Mouse (Mus musculus): Measurements from ENCODE around the gene 1700057G04Rik. TPM values are rescaled to one million over a fixed set of nuclear protein-coding genes. Genes with fewer than 3 reads are reported as not detected.

The 1700057G04Rik gene
- not detected in 2 replicates for polyA plus RNA-seq (2014; fragmentation: Nextera tagmentation; extraction: Ambion mirVana)

GRCm38 (mm10) chr9:92309077-92309476 is at the start of gene 1700057G04Rik:
1700057G04Rik (plus strand) TSS chr9:92309377.
- no peak within 1 kb of the TSS for H3K4me2 ChIP-seq (replicated peaks; ENCODE audit: low read depth, low read length)
- no peak within 1 kb of the TSS for H3K9ac ChIP-seq (ENCODE audit: low read depth, low read length)
- no peak within 1 kb of the TSS for H3K27ac ChIP-seq (ENCODE audit: low read depth, low read length)
- DNase-seq (ENCODE audit: low spot score): no peak
- 97% methylated on average over 1 of the region's 1 CpGs for WGBS
- no peaks in the 10 kb centered on the region for H3K9me3 ChIP-seq (ENCODE audit: control insufficient read depth, low read length)
- H3K4me1 ChIP-seq (replicated peaks; ENCODE audit: control insufficient read depth, insufficient read depth, low read length): no peaks in the 10 kb centered on the region
- H3K36me3 ChIP-seq (ENCODE audit: control insufficient read depth, insufficient read depth, low read length): no peaks in the 10 kb centered on the region
- no peaks in the 10 kb centered on the region for H3K27me3 ChIP-seq (ENCODE audit: control insufficient read depth, insufficient read depth, low read length)
- no peak for ATAC-seq (ENCODE audit: low FRiP score)
- no peak within 1 kb of the TSS for H3K4me3 ChIP-seq (ENCODE audit: low read depth, low read length)

GRCm38 (mm10) chr9:92260481-92261159 is 48.6 kb upstream of the 1700057G04Rik start:
- H3K4me1 ChIP-seq (replicated peaks; ENCODE audit: control insufficient read depth, insufficient read depth, low read length): no peaks in the 10 kb centered on the region
- H3K9me3 ChIP-seq (ENCODE audit: control insufficient read depth, low read length): no peaks in the 10 kb centered on the region
- DNase-seq (ENCODE audit: low spot score) (no peak), ATAC-seq (ENCODE audit: low FRiP score) (no peak)
- H3K4me2 ChIP-seq (replicated peaks; ENCODE audit: low read depth, low read length): no peak overlapping the region
- no peak overlapping the region for H3K9ac ChIP-seq (ENCODE audit: low read depth, low read length)
- H3K36me3 ChIP-seq (ENCODE audit: control insufficient read depth, insufficient read depth, low read length): no peaks in the 10 kb centered on the region
- 84% methylated on average over 7 of the region's 7 CpGs for WGBS
- H3K27me3 ChIP-seq (ENCODE audit: control insufficient read depth, insufficient read depth, low read length): no peaks in the 10 kb centered on the region
- H3K4me3 ChIP-seq (ENCODE audit: low read depth, low read length): no peak overlapping the region
- no peak overlapping the region for H3K27ac ChIP-seq (ENCODE audit: low read depth, low read length)

- no peak overlapping the region for H3K27ac ChIP-seq (ENCODE audit: low read depth, low read length)
- DNase-seq (ENCODE audit: low spot score) (no peak), ATAC-seq (ENCODE audit: low FRiP score) (no peak)
- no peaks in the 10 kb centered on the region for H3K27me3 ChIP-seq (ENCODE audit: control insufficient read depth, insufficient read depth, low read length)
- H3K4me3 ChIP-seq (ENCODE audit: low read depth, low read length): no peak overlapping the region
- no peaks in the 10 kb centered on the region for H3K4me1 ChIP-seq (replicated peaks; ENCODE audit: control insufficient read depth, insufficient read depth, low read length)
- no peaks in the 10 kb centered on the region for H3K36me3 ChIP-seq (ENCODE audit: control insufficient read depth, insufficient read depth, low read length)
- 84% methylated on average over 4 of the region's 4 CpGs for WGBS
- no peaks in the 10 kb centered on the region for H3K9me3 ChIP-seq (ENCODE audit: control insufficient read depth, low read length)
- H3K4me2 ChIP-seq (replicated peaks; ENCODE audit: low read depth, low read length): no peak overlapping the region
- H3K9ac ChIP-seq (ENCODE audit: low read depth, low read length): no peak overlapping the region
Measured at GRCm38 (mm10) chr9:92265719-92266118, 43.5 kb upstream of the 1700057G04Rik start.

GRCm38 (mm10) chr9:92266558-92267171 is 42.5 kb upstream of the 1700057G04Rik start:
- Histone ChIP-seq H3K4me2 (replicated peaks; ENCODE audit: low read depth, low read length) (no peak overlapping the region), H3K4me1 (replicated peaks; ENCODE audit: control insufficient read depth, insufficient read depth, low read length) (no peaks in the 10 kb centered on the region), H3K4me3 (ENCODE audit: low read depth, low read length) (no peak overlapping the region), H3K9me3 (ENCODE audit: control insufficient read depth, low read length) (no peaks in the 10 kb centered on the region), H3K9ac (ENCODE audit: low read depth, low read length) (no peak overlapping the region), H3K27ac (ENCODE audit: low read depth, low read length) (no peak overlapping the region), H3K27me3 (ENCODE audit: control insufficient read depth, insufficient read depth, low read length) (no peaks in the 10 kb centered on the region), H3K36me3 (ENCODE audit: control insufficient read depth, insufficient read depth, low read length) (no peaks in the 10 kb centered on the region)
- ATAC-seq (ENCODE audit: low FRiP score): no peak
- DNase-seq (ENCODE audit: low spot score): no peak
- 73% methylated on average over 8 of the region's 8 CpGs for WGBS

GRCm38 (mm10) chr9:92267732-92268131 is 41.4 kb upstream of the 1700057G04Rik start:
- 90% methylated on average over 1 of the region's 1 CpGs for WGBS
- Histone ChIP-seq H3K27me3 (ENCODE audit: control insufficient read depth, insufficient read depth, low read length) (no peaks in the 10 kb centered on the region), H3K4me2 (replicated peaks; ENCODE audit: low read depth, low read length) (no peak overlapping the region), H3K9me3 (ENCODE audit: control insufficient read depth, low read length) (no peaks in the 10 kb centered on the region), H3K4me1 (replicated peaks; ENCODE audit: control insufficient read depth, insufficient read depth, low read length) (no peaks in the 10 kb centered on the region), H3K9ac (ENCODE audit: low read depth, low read length) (no peak overlapping the region), H3K27ac (ENCODE audit: low read depth, low read length) (no peak overlapping the region), H3K4me3 (ENCODE audit: low read depth, low read length) (no peak overlapping the region), H3K36me3 (ENCODE audit: control insufficient read depth, insufficient read depth, low read length) (no peaks in the 10 kb centered on the region)
- DNase-seq (ENCODE audit: low spot score): no peak
- ATAC-seq (ENCODE audit: low FRiP score): no peak; the same call in 1 of the 2 replicates

GRCm38 (mm10) chr9:92269829-92270404 is 39.3 kb upstream of the 1700057G04Rik start:
- Histone ChIP-seq H3K36me3 (ENCODE audit: control insufficient read depth, insufficient read depth, low read length) (no peaks in the 10 kb centered on the region), H3K4me1 (replicated peaks; ENCODE audit: control insufficient read depth, insufficient read depth, low read length) (no peaks in the 10 kb centered on the region), H3K4me2 (replicated peaks; ENCODE audit: low read depth, low read length) (no peak overlapping the region), H3K9ac (ENCODE audit: low read depth, low read length) (no peak overlapping the region), H3K4me3 (ENCODE audit: low read depth, low read length) (no peak overlapping the region), H3K27ac (ENCODE audit: low read depth, low read length) (no peak overlapping the region), H3K9me3 (ENCODE audit: control insufficient read depth, low read length) (no peaks in the 10 kb centered on the region), H3K27me3 (ENCODE audit: control insufficient read depth, insufficient read depth, low read length) (no peaks in the 10 kb centered on the region)
- ATAC-seq (ENCODE audit: low FRiP score) (no peak), DNase-seq (ENCODE audit: low spot score) (no peak)
- WGBS: over 99% methylated on average over 5 of the region's 5 CpGs

GRCm38 (mm10) chr9:92270927-92271326 is 38.2 kb upstream of the 1700057G04Rik start:
- 52% methylated on average over 4 of the region's 4 CpGs for WGBS
- H3K9me3 ChIP-seq (ENCODE audit: control insufficient read depth, low read length): no peaks in the 10 kb centered on the region
- H3K36me3 ChIP-seq (ENCODE audit: control insufficient read depth, insufficient read depth, low read length): no peaks in the 10 kb centered on the region
- H3K9ac ChIP-seq (ENCODE audit: low read depth, low read length): no peak overlapping the region
- no peaks in the 10 kb centered on the region for H3K4me1 ChIP-seq (replicated peaks; ENCODE audit: control insufficient read depth, insufficient read depth, low read length)
- H3K4me3 ChIP-seq (ENCODE audit: low read depth, low read length): no peak overlapping the region
- no peak overlapping the region for H3K4me2 ChIP-seq (replicated peaks; ENCODE audit: low read depth, low read length)
- no peak for ATAC-seq (ENCODE audit: low FRiP score)
- no peaks in the 10 kb centered on the region for H3K27me3 ChIP-seq (ENCODE audit: control insufficient read depth, insufficient read depth, low read length)
- no peak overlapping the region for H3K27ac ChIP-seq (ENCODE audit: low read depth, low read length)
- DNase-seq (ENCODE audit: low spot score): no peak

- Histone ChIP-seq H3K4me3 (ENCODE audit: low read depth, low read length) (no peak overlapping the region), H3K4me1 (replicated peaks; ENCODE audit: control insufficient read depth, insufficient read depth, low read length) (no peaks in the 10 kb centered on the region)
Measured at GRCm38 (mm10) chr9:92272650-92273049, 36.5 kb upstream of the 1700057G04Rik start.

GRCm38 (mm10) chr9:92273271-92273670 is 35.9 kb upstream of the 1700057G04Rik start:
- H3K4me2 ChIP-seq (replicated peaks; ENCODE audit: low read depth, low read length): no peak overlapping the region
- no peak overlapping the region for H3K27ac ChIP-seq (ENCODE audit: low read depth, low read length)
- H3K4me3 ChIP-seq (ENCODE audit: low read depth, low read length): no peak overlapping the region
- 86% methylated on average over 2 of the region's 2 CpGs for WGBS
- no peaks in the 10 kb centered on the region for H3K9me3 ChIP-seq (ENCODE audit: control insufficient read depth, low read length)
- no peak for ATAC-seq (ENCODE audit: low FRiP score)
- H3K36me3 ChIP-seq (ENCODE audit: control insufficient read depth, insufficient read depth, low read length): no peaks in the 10 kb centered on the region
- no peaks in the 10 kb centered on the region for H3K27me3 ChIP-seq (ENCODE audit: control insufficient read depth, insufficient read depth, low read length)
- H3K4me1 ChIP-seq (replicated peaks; ENCODE audit: control insufficient read depth, insufficient read depth, low read length): no peaks in the 10 kb centered on the region
- H3K9ac ChIP-seq (ENCODE audit: low read depth, low read length): no peak overlapping the region
- DNase-seq (ENCODE audit: low spot score): no peak

More at GRCm38 (mm10) chr9:92272650-92273049, 36.5 kb upstream of the 1700057G04Rik start:
- Histone ChIP-seq H3K27me3 (ENCODE audit: control insufficient read depth, insufficient read depth, low read length) (no peaks in the 10 kb centered on the region), H3K36me3 (ENCODE audit: control insufficient read depth, insufficient read depth, low read length) (no peaks in the 10 kb centered on the region), H3K4me2 (replicated peaks; ENCODE audit: low read depth, low read length) (no peak overlapping the region), H3K9ac (ENCODE audit: low read depth, low read length) (no peak overlapping the region), H3K27ac (ENCODE audit: low read depth, low read length) (no peak overlapping the region), H3K9me3 (ENCODE audit: control insufficient read depth, low read length) (no peaks in the 10 kb centered on the region)
- WGBS: 91% methylated on average over 4 of the region's 4 CpGs
- ATAC-seq (ENCODE audit: low FRiP score) (no peak), DNase-seq (ENCODE audit: low spot score) (no peak)

All from hindbrain, embryonic 11.5 days (tissue).